Mouse (Mus musculus): ENCODE measurements at regions not wholly inside any gene's neighbourhood (a gene's known extent, or its start where the extent isn't known, plus 50 kb on each side); places are given as distances from the start of the nearest gene placed in this dataset.

GRCm38 (mm10) chr6:47354515-47354914 is 98.7 kb upstream of the Cul1 start:
- no peaks in the 10 kb centered on the region for H3K27me3 ChIP-seq
- no peak for ATAC-seq (ENCODE audit: low FRiP score, low read depth)
- H3K9me3 ChIP-seq: 0 out of 2 replicates have a peak, but pooled peaks cover 8% of the 10 kb centered on the region
- H3K4me2 ChIP-seq (replicated peaks): no peak overlapping the region
- H3K36me3 ChIP-seq: no peaks in the 10 kb centered on the region
- H3K4me3 ChIP-seq: no peak overlapping the region
- no peak overlapping the region for H3K9ac ChIP-seq
- 81% methylated on average over 2 of the region's 2 CpGs for WGBS
- H3K4me1 ChIP-seq: no peaks in the 10 kb centered on the region
- H3K27ac ChIP-seq: no peak overlapping the region

GRCm38 (mm10) chr6:47355500-47355899 is 97.7 kb upstream of the Cul1 start:
- H3K4me3 ChIP-seq: no peak overlapping the region
- H3K4me1 ChIP-seq: no peaks in the 10 kb centered on the region
- WGBS: 64% methylated on average over 7 of the region's 7 CpGs
- 0 out of 2 replicates have a peak, but pooled peaks cover 5% of the 10 kb centered on the region for H3K9me3 ChIP-seq
- H3K27ac ChIP-seq: no peak overlapping the region
- no peak overlapping the region for H3K9ac ChIP-seq
- no peaks in the 10 kb centered on the region for H3K27me3 ChIP-seq
- H3K4me2 ChIP-seq (replicated peaks): no peak overlapping the region
- H3K36me3 ChIP-seq: no peaks in the 10 kb centered on the region
- no peak for ATAC-seq (ENCODE audit: low FRiP score, low read depth)

GRCm38 (mm10) chr6:47356500-47356899 is 96.7 kb upstream of the Cul1 start:
- no peak for ATAC-seq (ENCODE audit: low FRiP score, low read depth)
- no peaks in the 10 kb centered on the region for H3K4me1 ChIP-seq
- H3K27ac ChIP-seq: no peak overlapping the region
- H3K4me2 ChIP-seq (replicated peaks): no peak overlapping the region
- no peak overlapping the region for H3K9ac ChIP-seq
- WGBS: 77% methylated on average over 7 of the region's 7 CpGs
- H3K27me3 ChIP-seq: no peaks in the 10 kb centered on the region
- 0 out of 2 replicates have a peak, but pooled peaks cover 5% of the 10 kb centered on the region for H3K9me3 ChIP-seq
- H3K4me3 ChIP-seq: no peak overlapping the region
- H3K36me3 ChIP-seq: no peaks in the 10 kb centered on the region

- H3K4me1 ChIP-seq: no peaks in the 10 kb centered on the region
- no peak for ATAC-seq (ENCODE audit: low FRiP score, low read depth)
- WGBS: 45% methylated on average over 2 of the region's 2 CpGs
- no peak overlapping the region for H3K4me3 ChIP-seq
- H3K4me2 ChIP-seq (replicated peaks): no peak overlapping the region
- no peak overlapping the region for H3K27ac ChIP-seq
- 0 out of 2 replicates have a peak, but pooled peaks cover 5% of the 10 kb centered on the region for H3K9me3 ChIP-seq
- H3K9ac ChIP-seq: no peak overlapping the region
- H3K27me3 ChIP-seq: no peaks in the 10 kb centered on the region
- H3K36me3 ChIP-seq: no peaks in the 10 kb centered on the region
Measured at GRCm38 (mm10) chr6:47358686-47359085, 94.5 kb upstream of the Cul1 start.

GRCm38 (mm10) chr6:47364002-47364401 is 89.2 kb upstream of the Cul1 start:
- H3K27ac ChIP-seq: no peak overlapping the region
- 0 out of 2 replicates have a peak, but pooled peaks cover 2% of the 10 kb centered on the region for H3K4me1 ChIP-seq
- H3K9me3 ChIP-seq: 0 out of 2 replicates have a peak, but pooled peaks cover 1% of the 10 kb centered on the region
- no peak overlapping the region for H3K4me2 ChIP-seq (replicated peaks)
- no peaks in the 10 kb centered on the region for H3K27me3 ChIP-seq
- no peak; the same call in 1 of the 2 replicates for ATAC-seq (ENCODE audit: low FRiP score, low read depth)
- H3K36me3 ChIP-seq: no peaks in the 10 kb centered on the region
- WGBS: 81% methylated on average over 1 of the region's 1 CpGs
- H3K9ac ChIP-seq: no peak overlapping the region
- H3K4me3 ChIP-seq: no peak overlapping the region

- Histone ChIP-seq H3K27me3 (no peaks in the 10 kb centered on the region), H3K27ac (no peak overlapping the region), H3K4me1 (0 out of 2 replicates have a peak, but pooled peaks cover 2% of the 10 kb centered on the region), H3K36me3 (no peaks in the 10 kb centered on the region), H3K9ac (no peak overlapping the region), H3K9me3 (0 out of 2 replicates have a peak, but pooled peaks cover 3% of the 10 kb centered on the region), H3K4me3 (no peak overlapping the region), H3K4me2 (replicated peaks) (no peak overlapping the region)
- WGBS: 46% methylated on average over 2 of the region's 2 CpGs
- ATAC-seq (ENCODE audit: low FRiP score, low read depth): 0 out of 2 replicates have a peak, but pooled peaks have one; percentile 60
Measured at GRCm38 (mm10) chr6:47364556-47364955, 88.6 kb upstream of the Cul1 start.

- Histone ChIP-seq H3K9ac (no peak overlapping the region), H3K36me3 (no peaks in the 10 kb centered on the region), H3K27me3 (no peaks in the 10 kb centered on the region), H3K4me1 (0 out of 2 replicates have a peak, but pooled peaks cover 2% of the 10 kb centered on the region), H3K4me3 (no peak overlapping the region), H3K27ac (no peak overlapping the region), H3K4me2 (replicated peaks) (no peak overlapping the region), H3K9me3 (0 out of 2 replicates have a peak, but pooled peaks cover 3% of the 10 kb centered on the region)
- peak; percentile 82 for ATAC-seq (ENCODE audit: low FRiP score, low read depth)
- 59% methylated on average over 5 of the region's 5 CpGs for WGBS
Measured at GRCm38 (mm10) chr6:47365651-47366645, 87.2 kb upstream of the Cul1 start.

GRCm38 (mm10) chr6:47367461-47367860 is 85.7 kb upstream of the Cul1 start:
- Histone ChIP-seq H3K4me2 (replicated peaks) (no peak overlapping the region), H3K4me1 (0 out of 2 replicates have a peak, but pooled peaks cover 2% of the 10 kb centered on the region), H3K4me3 (no peak overlapping the region), H3K9me3 (0 out of 2 replicates have a peak, but pooled peaks cover 3% of the 10 kb centered on the region), H3K27me3 (no peaks in the 10 kb centered on the region), H3K9ac (no peak overlapping the region), H3K36me3 (no peaks in the 10 kb centered on the region), H3K27ac (no peak overlapping the region)
- ATAC-seq (ENCODE audit: low FRiP score, low read depth): no peak
- 31% methylated on average over 2 of the region's 2 CpGs for WGBS

- H3K4me3 ChIP-seq: no peak overlapping the region
- H3K27me3 ChIP-seq: no peaks in the 10 kb centered on the region
- H3K9me3 ChIP-seq: no peaks in the 10 kb centered on the region
- WGBS: 44% methylated on average over 4 of the region's 4 CpGs
- no peak overlapping the region for H3K4me2 ChIP-seq (replicated peaks)
- H3K4me1 ChIP-seq: no peaks in the 10 kb centered on the region
- no peak overlapping the region for H3K27ac ChIP-seq
- no peak overlapping the region for H3K9ac ChIP-seq
- no peak for ATAC-seq (ENCODE audit: low FRiP score, low read depth)
- H3K36me3 ChIP-seq: no peaks in the 10 kb centered on the region
Measured at GRCm38 (mm10) chr6:47375705-47376104, 77.5 kb upstream of the Cul1 start.

GRCm38 (mm10) chr6:47381451-47381850 is 71.7 kb upstream of the Cul1 start:
- Histone ChIP-seq H3K4me1 (no peaks in the 10 kb centered on the region), H3K4me2 (replicated peaks) (no peak overlapping the region), H3K27me3 (no peaks in the 10 kb centered on the region), H3K9me3 (no peaks in the 10 kb centered on the region), H3K27ac (no peak overlapping the region), H3K4me3 (no peak overlapping the region), H3K9ac (no peak overlapping the region), H3K36me3 (no peaks in the 10 kb centered on the region)
- no peak for ATAC-seq (ENCODE audit: low FRiP score, low read depth)
- 83% methylated on average over 2 of the region's 2 CpGs for WGBS

- H3K36me3 ChIP-seq: no peaks in the 10 kb centered on the region
- no peaks in the 10 kb centered on the region for H3K27me3 ChIP-seq
- H3K4me3 ChIP-seq: no peak overlapping the region
- H3K4me1 ChIP-seq: peaks cover 7% of the 10 kb centered on the region
- H3K9ac ChIP-seq: no peak overlapping the region
- no peak for ATAC-seq (ENCODE audit: low FRiP score, low read depth)
- no peak overlapping the region for H3K4me2 ChIP-seq (replicated peaks)
- no peak overlapping the region for H3K27ac ChIP-seq
- H3K9me3 ChIP-seq: no peaks in the 10 kb centered on the region
Measured at GRCm38 (mm10) chr6:47386550-47386949, 66.6 kb upstream of the Cul1 start.

GRCm38 (mm10) chr6:47389908-47390307 is 63.3 kb upstream of the Cul1 start:
- WGBS: 63% methylated on average over 4 of the region's 4 CpGs

More at GRCm38 (mm10) chr6:47389908-47390307, 63.3 kb upstream of the Cul1 start:
- Histone ChIP-seq H3K36me3 (no peaks in the 10 kb centered on the region), H3K27me3 (no peaks in the 10 kb centered on the region), H3K4me2 (replicated peaks) (no peak overlapping the region), H3K27ac (no peak overlapping the region), H3K4me1 (peaks cover 7% of the 10 kb centered on the region), H3K9ac (no peak overlapping the region), H3K4me3 (no peak overlapping the region), H3K9me3 (no peaks in the 10 kb centered on the region)
- ATAC-seq (ENCODE audit: low FRiP score, low read depth): no peak
